Mouse (Mus musculus) limb, embryonic 10.5 days (tissue): ENCODE measurements around the gene Ttyh1. TPM values are rescaled to one million over a fixed set of nuclear protein-coding genes. Genes with fewer than 3 reads are reported as not detected.
"Not testable (repeated sequence)": the region's sequence is repeated elsewhere in the genome, so short reads cannot be mapped to it uniquely, and the experiment has no call there.

ENCODE experiments used
- DNase-seq: peaks from one replicate; pipeline ENCODE4 v3.0.0-alpha.2; 2017; ENCODE audit warnings: low spot score
- H3K27ac ChIP-seq: fragments of 300-500 bp; sonication (generic); 2 replicates; pipeline ENCODE4 v1.5.1; 2016; ENCODE audit warnings: mild to moderate bottlenecking
- H3K27me3 ChIP-seq: fragments of 300-500 bp; sonication (generic); 2 replicates; pipeline ENCODE4 v1.6.1; 2016; ENCODE audit warnings: low read depth, mild to moderate bottlenecking; ENCODE audit not compliant: poor library complexity, severe bottlenecking
- H3K36me3 ChIP-seq: fragments of 300-500 bp; sonication (generic); 2 replicates; pipeline ENCODE4 v1.6.1; 2016; ENCODE audit warnings: mild to moderate bottlenecking, moderate library complexity
- H3K4me1 ChIP-seq: fragments of 300-500 bp; sonication (generic); 2 replicates; pipeline ENCODE4 v1.6.1; 2016
- H3K4me3 ChIP-seq: fragments of 300-500 bp; sonication (generic); 2 replicates; pipeline ENCODE4 v1.5.1; 2016; ENCODE audit warnings: mild to moderate bottlenecking, moderate library complexity
- H3K9me3 ChIP-seq: fragments of 300-500 bp; sonication (generic); replicated peaks from 2 replicates; pipeline ENCODE4 v1.6.1; 2016; ENCODE audit warnings: mild to moderate bottlenecking
- WGBS: fragments of 180-500 bp; shearing (Covaris S2); methylation state at CpG from one replicate; pipeline ENCODE4 v1.1.7; 2016; 5-methylcytosine and 5-hydroxymethylcytosine counted together
- polyA plus RNA-seq: library from polyadenylated mRNA; unstranded; fragments of >200 nt; fragmentation: Nextera tagmentation; extraction: Ambion mirVana; gene quantifications from 2 replicates; pipeline ENCODE4 v1.2.1, GENCODE M21; 2016

Gene Ttyh1
- polyA plus RNA-seq, 1 experiment from 2014 or later, result 1.2 TPM

DNA sequence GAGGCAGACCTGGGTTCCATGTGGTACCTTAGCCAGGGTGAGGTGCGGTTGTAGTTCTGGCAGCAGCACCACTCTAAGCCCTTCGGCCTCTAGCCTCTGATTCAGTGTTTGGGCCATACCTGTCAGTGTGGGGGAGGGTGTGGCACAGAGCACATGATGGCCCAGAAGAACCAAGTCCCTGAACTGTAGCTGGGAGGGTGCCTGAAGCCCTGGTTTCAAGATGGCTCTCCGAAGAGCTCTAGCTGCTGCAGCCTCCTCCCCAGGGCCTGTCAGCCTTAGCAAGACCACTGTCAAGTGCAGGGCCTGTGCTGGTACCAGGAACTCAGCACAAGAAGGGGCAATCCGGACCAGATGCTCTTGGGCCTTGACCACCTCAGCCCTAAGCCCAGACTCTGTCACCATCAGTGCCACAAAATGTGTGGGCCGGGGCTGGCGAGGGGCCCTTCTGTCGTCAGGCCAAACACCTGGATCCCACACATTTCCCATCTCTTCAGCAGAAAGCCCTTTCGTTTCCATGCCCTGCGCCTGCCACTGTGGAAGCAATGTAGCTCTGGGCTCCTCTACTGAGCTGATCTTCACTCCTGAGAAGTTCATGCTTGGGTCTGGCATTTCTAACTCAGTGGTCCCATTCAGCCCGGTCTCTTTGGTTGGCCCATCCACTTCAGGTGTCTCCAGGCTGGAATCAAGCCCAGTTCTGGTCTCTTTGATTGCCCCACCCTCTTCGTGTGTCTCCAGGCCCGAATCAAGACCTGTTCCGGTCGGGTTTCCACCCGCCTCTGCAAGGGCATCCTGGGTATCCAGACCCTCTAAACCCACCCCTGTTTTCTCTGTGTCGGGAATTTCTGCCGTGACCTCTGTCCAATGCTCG lies 29.4 kb downstream of the Ttyh1 start:
- Histone ChIP-seq H3K27ac (peak overlapping the region; percentile 81), H3K9me3 (no peaks in the 10 kb centered on the region), H3K4me1 (peaks cover 26% of the 10 kb centered on the region), H3K4me3 (peak overlapping the region; percentile 74), H3K27me3 (peaks cover 38% of the 10 kb centered on the region), H3K36me3 (peaks cover 56% of the 10 kb centered on the region)
- 28% methylated on average over 18 of the region's 18 CpGs for WGBS
- DNase-seq, result no peak

GRCm38 (mm10) chr7:4149209-4150054 lies 30.2 kb downstream of the Ttyh1 start:
- Histone ChIP-seq H3K9me3 (no peaks in the 10 kb centered on the region), H3K27ac (peak overlapping the region; percentile 81), H3K4me3 (peak overlapping the region; percentile 74), H3K27me3 (peaks cover 41% of the 10 kb centered on the region), H3K36me3 (peaks cover 48% of the 10 kb centered on the region), H3K4me1 (peaks cover 26% of the 10 kb centered on the region)
- WGBS, result under 1% methylated on average over 64 of the region's 64 CpGs
- peak; percentile 74 for DNase-seq

GRCm38 (mm10) chr7:4150059-4150541 lies 30.9 kb downstream of the Ttyh1 start, which contains the start of gene Leng9:
Leng9 (minus strand) TSS chr7:4150374.
- H3K4me1 ChIP-seq, result peaks cover 26% of the 10 kb centered on the region
- WGBS, result 2% methylated on average over 14 of the region's 14 CpGs
- peaks cover 41% of the 10 kb centered on the region for H3K36me3 ChIP-seq
- DNase-seq, result no peak
- peaks cover 41% of the 10 kb centered on the region for H3K27me3 ChIP-seq
- peak within 1 kb of the TSS; percentile 74 for H3K4me3 ChIP-seq
- peak within 1 kb of the TSS; percentile 81 for H3K27ac ChIP-seq
- no peaks in the 10 kb centered on the region for H3K9me3 ChIP-seq

DNA sequence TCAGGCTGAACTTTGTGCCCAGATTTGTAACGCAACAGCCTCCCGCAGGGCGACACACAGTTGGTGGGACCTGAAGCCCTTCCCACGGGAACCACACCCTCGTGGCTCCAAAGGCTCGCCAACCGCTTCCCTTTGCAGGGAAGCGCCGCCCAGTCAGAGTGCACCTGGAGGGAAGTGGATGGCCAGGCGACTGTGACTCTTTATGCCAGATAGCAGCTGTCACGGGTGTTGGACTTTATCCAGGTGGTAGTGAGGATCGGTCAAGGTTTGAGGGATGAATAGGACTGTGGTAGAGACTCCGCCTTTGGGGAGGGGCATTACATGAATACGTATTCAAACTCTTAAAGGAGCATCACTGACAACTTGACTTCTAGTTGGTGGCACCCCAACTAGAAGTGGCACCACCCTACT lies 31.6 kb downstream of the Ttyh1 start:
- no peak for DNase-seq
- no peak overlapping the region for H3K27ac ChIP-seq
- WGBS, result 9% methylated on average over 14 of the region's 14 CpGs
- no peaks in the 10 kb centered on the region for H3K9me3 ChIP-seq
- H3K27me3 ChIP-seq, result peaks cover 41% of the 10 kb centered on the region
- peaks cover 26% of the 10 kb centered on the region for H3K4me1 ChIP-seq
- peak overlapping the region; percentile 74 for H3K4me3 ChIP-seq
- peaks cover 34% of the 10 kb centered on the region for H3K36me3 ChIP-seq

GRCm38 (mm10) chr7:4151241-4151640 lies 32.0 kb downstream of the Ttyh1 start:
- no peak for DNase-seq
- H3K36me3 ChIP-seq, result peaks cover 30% of the 10 kb centered on the region
- no peaks in the 10 kb centered on the region for H3K9me3 ChIP-seq
- H3K27me3 ChIP-seq, result peaks cover 41% of the 10 kb centered on the region
- 14% methylated on average over 22 of the region's 22 CpGs for WGBS
- no peak overlapping the region for H3K27ac ChIP-seq
- H3K4me1 ChIP-seq, result peaks cover 26% of the 10 kb centered on the region
- no peak overlapping the region for H3K4me3 ChIP-seq

GRCm38 (mm10) chr7:4154356-4154755 lies 35.1 kb downstream of the Ttyh1 start:
- peaks cover 12% of the 10 kb centered on the region for H3K4me1 ChIP-seq
- peaks cover 41% of the 10 kb centered on the region for H3K27me3 ChIP-seq
- no peak for DNase-seq
- H3K36me3 ChIP-seq, result peaks cover 4% of the 10 kb centered on the region; the same call in 1 of the 2 replicates
- no peak overlapping the region for H3K27ac ChIP-seq
- WGBS, result 83% methylated on average over 5 of the region's 5 CpGs
- no peaks in the 10 kb centered on the region for H3K9me3 ChIP-seq
- H3K4me3 ChIP-seq, result no peak overlapping the region

- 51% methylated on average over 4 of the region's 4 CpGs for WGBS
- H3K9me3 ChIP-seq, result no peaks in the 10 kb centered on the region
- H3K27ac ChIP-seq, result no peak overlapping the region
- H3K27me3 ChIP-seq, result peaks cover 39% of the 10 kb centered on the region
- H3K4me1 ChIP-seq, result peaks cover 10% of the 10 kb centered on the region
- H3K4me3 ChIP-seq, result no peak overlapping the region
- peaks cover 4% of the 10 kb centered on the region; the same call in 1 of the 2 replicates for H3K36me3 ChIP-seq
- no peak for DNase-seq
These were observed 35.8 kb downstream of the Ttyh1 start for GRCm38 (mm10) chr7:4154976-4155375.

GRCm38 (mm10) chr7:4161596-4161995 lies 42.4 kb downstream of the Ttyh1 start:
- H3K27ac ChIP-seq, H3K27me3 ChIP-seq, DNase-seq, H3K4me3 ChIP-seq, H3K36me3 ChIP-seq, H3K9me3 ChIP-seq: not testable (repeated sequence)
- 94% methylated on average over 4 of the region's 4 CpGs for WGBS
- H3K4me1 ChIP-seq, result peaks cover 24% of the 10 kb centered on the region

DNA sequence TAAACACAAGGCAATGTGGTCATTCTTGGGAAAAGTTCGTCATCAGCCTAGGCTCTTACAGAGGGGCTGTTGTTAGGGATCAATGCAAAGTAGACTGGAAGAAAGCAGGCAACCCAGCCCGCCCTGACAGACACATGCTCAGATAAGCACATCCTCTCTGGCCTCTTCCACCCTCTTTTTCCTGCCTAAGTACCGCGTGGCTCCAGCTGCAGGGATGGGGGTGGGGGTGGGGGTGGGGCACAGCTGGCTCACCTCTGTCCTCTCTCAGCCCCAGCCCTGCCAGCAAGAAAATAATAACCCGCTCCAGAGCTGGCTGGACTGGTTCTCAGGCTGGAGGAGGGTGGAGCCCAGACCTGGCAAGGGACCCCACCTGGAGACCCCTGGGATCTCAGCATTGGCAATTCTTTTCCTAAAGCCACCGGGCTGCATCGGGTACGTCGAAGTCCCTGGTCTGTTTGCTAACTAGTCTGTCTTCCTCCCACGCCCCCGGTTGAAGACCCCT lies 44.4 kb downstream of the Ttyh1 start:
- WGBS, result 2% methylated on average over 11 of the region's 11 CpGs

DNA sequence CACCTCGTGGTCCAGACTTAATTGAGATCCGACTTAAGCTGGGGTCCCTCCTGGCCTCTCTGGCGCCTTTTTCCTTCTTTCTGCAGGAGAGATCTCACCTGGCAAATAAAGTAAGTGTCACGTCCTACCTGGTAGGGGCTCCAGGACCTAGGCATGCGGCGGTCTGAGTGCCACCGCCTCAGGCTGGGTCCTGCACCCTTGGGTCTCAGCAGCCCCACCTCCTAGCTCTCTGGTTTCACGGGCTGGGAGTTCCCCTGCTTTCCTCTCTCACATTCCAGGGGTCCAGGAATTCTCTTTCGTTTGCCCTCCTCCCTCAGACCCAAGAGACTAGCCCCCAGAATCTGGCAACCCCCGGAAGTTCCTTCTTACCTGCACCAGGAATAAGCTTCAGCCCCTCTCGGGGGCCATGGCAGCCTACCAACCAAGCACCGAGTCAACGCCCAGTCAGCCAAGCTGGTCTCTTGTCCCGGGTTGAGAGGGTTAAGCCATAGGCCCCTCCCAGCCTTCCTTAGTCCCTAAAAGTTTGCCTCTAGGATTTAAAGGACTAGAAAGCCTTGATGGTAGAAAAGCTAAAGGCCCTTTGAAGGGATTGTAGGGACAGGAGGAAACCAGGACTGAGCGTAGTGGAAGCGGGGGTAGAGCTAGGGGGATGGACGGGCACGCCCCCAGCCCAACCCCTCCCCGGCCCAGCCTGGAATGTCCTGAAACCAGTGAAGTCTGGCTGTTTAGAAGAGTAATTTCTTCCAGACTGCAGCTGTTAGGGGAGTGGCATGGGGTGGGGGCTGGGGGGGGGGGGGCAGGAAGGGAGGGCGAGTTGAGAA lies 45.1 kb downstream of the Ttyh1 start, which contains the start of gene Cdc42ep5:
Gene Cdc42ep5, minus strand, starts transcription at position 771 of the 821 bp plus-strand sequence.
- DNase-seq, result peak; percentile 77
- peaks cover 24% of the 10 kb centered on the region for H3K4me1 ChIP-seq
- WGBS, result under 1% methylated on average over 19 of the region's 20 CpGs
- H3K4me3 ChIP-seq, result peak within 1 kb of the TSS; percentile 62
- peak within 1 kb of the TSS; percentile 86 for H3K27ac ChIP-seq
- H3K36me3 ChIP-seq, result no peaks in the 10 kb centered on the region
- H3K27me3 ChIP-seq, result no peaks in the 10 kb centered on the region
- no peaks in the 10 kb centered on the region for H3K9me3 ChIP-seq

More for the DNA sequence above, 44.4 kb downstream of the Ttyh1 start:
- Histone ChIP-seq H3K36me3 (no peaks in the 10 kb centered on the region), H3K4me3 (peak overlapping the region; percentile 62), H3K27ac (peak overlapping the region; percentile 86), H3K9me3 (no peaks in the 10 kb centered on the region), H3K27me3 (no peaks in the 10 kb centered on the region), H3K4me1 (peaks cover 24% of the 10 kb centered on the region)
- peak; percentile 60 for DNase-seq

DNA sequence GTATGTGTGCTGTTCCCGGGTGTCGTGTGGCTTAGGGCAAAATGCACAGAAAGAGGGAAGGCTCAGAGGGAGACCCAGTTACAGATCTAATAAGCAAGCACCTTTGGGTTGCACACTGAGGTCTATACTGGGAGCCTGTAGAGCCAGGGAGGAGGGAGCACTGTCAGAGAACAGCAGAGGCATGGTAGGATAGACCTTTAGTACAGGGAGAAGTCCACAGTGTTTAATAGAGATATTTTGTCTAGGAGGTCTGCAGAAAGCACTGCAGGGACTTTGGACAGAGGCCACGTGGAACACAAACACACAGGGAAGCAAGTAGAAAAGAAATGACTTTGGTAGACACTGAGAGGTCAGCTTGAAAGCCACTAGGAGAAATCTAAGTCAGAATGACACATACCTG lies 46.1 kb downstream of the Ttyh1 start:
- Histone ChIP-seq H3K36me3 (no peaks in the 10 kb centered on the region), H3K4me3 (peak overlapping the region; percentile 62), H3K9me3 (no peaks in the 10 kb centered on the region), H3K27me3 (no peaks in the 10 kb centered on the region), H3K27ac (peak overlapping the region; percentile 86), H3K4me1 (peaks cover 24% of the 10 kb centered on the region)
- no peak for DNase-seq
- WGBS, result 20% methylated on average over 3 of the region's 3 CpGs

- Histone ChIP-seq H3K27me3 (no peaks in the 10 kb centered on the region), H3K4me1 (peaks cover 24% of the 10 kb centered on the region)
These were observed 47.9 kb downstream of the Ttyh1 start for GRCm38 (mm10) chr7:4167098-4167497.

More at GRCm38 (mm10) chr7:4167098-4167497, 47.9 kb downstream of the Ttyh1 start:
- Histone ChIP-seq H3K9me3 (no peaks in the 10 kb centered on the region), H3K27ac (no peak overlapping the region), H3K4me3 (no peak overlapping the region), H3K36me3 (no peaks in the 10 kb centered on the region)
- DNase-seq, result no peak
